Mouse (Mus musculus): ENCODE data around the gene Abo.

DNA sequence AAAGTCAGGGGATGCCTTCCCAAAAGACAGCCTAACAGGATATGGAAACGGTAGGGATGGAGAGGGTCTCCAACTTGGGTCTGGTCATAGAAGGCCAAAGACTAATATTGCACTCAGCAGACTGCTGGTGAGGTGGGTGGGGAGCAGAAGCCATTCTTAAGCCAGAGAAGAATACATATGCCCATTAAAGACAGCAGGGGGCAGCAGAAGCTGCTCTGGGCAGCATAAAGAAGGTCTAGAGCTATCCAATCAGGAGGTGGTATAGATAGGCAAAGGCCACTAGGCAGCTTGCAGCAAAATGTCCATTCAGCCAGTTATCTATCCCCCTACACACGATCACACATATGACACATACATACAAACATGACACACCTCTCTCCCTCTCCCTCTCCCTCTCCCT lies 17.1 kb downstream of the Abo start:
- TF ChIP-seq POLR2AphosphoS2 (IDR thresholded peaks at IDR 0.05; ENCODE audit: insufficient read length, low read depth), result no peak
- TF ChIP-seq POLR2A (IDR thresholded peaks at IDR 0.05; ENCODE audit: insufficient read length, low read depth), result no peak
- no peak for TF ChIP-seq TCF12 (IDR thresholded peaks at IDR 0.05; ENCODE audit: insufficient read depth, poor library complexity, severe bottlenecking)
- TF ChIP-seq MYOG (IDR thresholded peaks at IDR 0.05; ENCODE audit: control insufficient read depth in 1 of 3, insufficient read depth in 1 of 3, insufficient read length in 2 of 3, low read depth in 2 of 3), result no peak
- TF ChIP-seq REST (IDR thresholded peaks at IDR 0.05; ENCODE audit: insufficient read depth, insufficient read length), result no peak
- no peak for TF ChIP-seq E2F4 (IDR thresholded peaks at IDR 0.05; ENCODE audit: insufficient read depth)
- no peak for TF ChIP-seq MAX (IDR thresholded peaks at IDR 0.05; ENCODE audit: low read depth)
- no peak for TF ChIP-seq USF1 (IDR thresholded peaks at IDR 0.05; ENCODE audit: low read depth)
